Mouse (Mus musculus) liver, embryonic 14.5 days (tissue): ENCODE measurements around the gene Stambp.

Experiments used
- CTCF ChIP-seq: IDR thresholded peaks from 2 replicates; pipeline ENCODE4 v1.5.1; 2016; ENCODE audit warnings: antibody characterized with exemption, low read depth, control low read depth
- EP300 ChIP-seq: IDR thresholded peaks from 2 replicates; pipeline ENCODE4 v1.6.1; 2016; ENCODE audit warnings: antibody characterized with exemption, low read depth

DNA sequence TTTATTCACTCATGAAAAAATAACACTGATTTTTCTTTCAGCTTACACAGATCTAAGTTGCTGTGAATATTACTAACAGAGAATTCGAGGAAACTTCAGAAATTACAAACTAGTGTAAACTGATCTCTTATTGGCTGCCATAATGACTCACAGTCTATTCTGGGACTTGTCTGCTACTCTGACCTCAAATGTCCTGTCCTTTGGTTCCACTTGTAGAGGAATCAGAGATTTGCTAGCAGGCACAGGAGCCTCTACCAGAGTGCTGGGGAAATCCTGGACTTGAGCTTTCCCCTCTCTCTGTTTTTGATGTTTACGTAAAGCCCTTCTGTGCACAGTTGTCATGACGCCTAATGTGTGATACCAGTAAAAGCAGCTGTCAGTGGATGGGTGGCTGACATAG, 25.5 kb upstream of the Stambp start:
- TF ChIP-seq EP300 (no peak), CTCF (no peak)
